Mouse (Mus musculus): Measurements from ENCODE around the gene Mapkapk2.

Gene Mapkapk2

GRCm38 (mm10) chr1:131019492-131020098, 78.0 kb downstream of the Mapkapk2 start, which contains the start of gene Il10:
Gene Il10 (plus strand): TSS chr1:131019845.
- DNase-seq (ENCODE audit: low read depth) = no peak

- DNase-seq (ENCODE audit: low read depth) = no peak
These were observed 81.7 kb downstream of the Mapkapk2 start for GRCm38 (mm10) chr1:131015879-131016278.

- no peak for DNase-seq (ENCODE audit: low read depth)
These were observed 82.3 kb downstream of the Mapkapk2 start for GRCm38 (mm10) chr1:131015281-131015680.

- DNase-seq (ENCODE audit: low read depth) = no peak
These were observed 83.7 kb downstream of the Mapkapk2 start for GRCm38 (mm10) chr1:131013926-131014325.

GRCm38 (mm10) chr1:131012494-131012893, 85.1 kb downstream of the Mapkapk2 start:
- DNase-seq (ENCODE audit: low read depth) = no peak

- DNase-seq (ENCODE audit: low read depth) = no peak
These were observed 87.1 kb downstream of the Mapkapk2 start for GRCm38 (mm10) chr1:131010201-131011153.

- no peak for DNase-seq (ENCODE audit: low read depth)
These were observed 91.6 kb downstream of the Mapkapk2 start for GRCm38 (mm10) chr1:131006069-131006468.

Data from 416B (cell line).